Mouse (Mus musculus) right cerebral cortex, postnatal 10 days (tissue): ENCODE measurements around the gene Prok1.

Source experiments
- DNase-seq, 2 experiments: peaks; one replicate each; pipeline ENCODE4 v3.0.0; 2021; ENCODE audit warnings: low spot score in 2 of 2

Gene Prok1

DNA sequence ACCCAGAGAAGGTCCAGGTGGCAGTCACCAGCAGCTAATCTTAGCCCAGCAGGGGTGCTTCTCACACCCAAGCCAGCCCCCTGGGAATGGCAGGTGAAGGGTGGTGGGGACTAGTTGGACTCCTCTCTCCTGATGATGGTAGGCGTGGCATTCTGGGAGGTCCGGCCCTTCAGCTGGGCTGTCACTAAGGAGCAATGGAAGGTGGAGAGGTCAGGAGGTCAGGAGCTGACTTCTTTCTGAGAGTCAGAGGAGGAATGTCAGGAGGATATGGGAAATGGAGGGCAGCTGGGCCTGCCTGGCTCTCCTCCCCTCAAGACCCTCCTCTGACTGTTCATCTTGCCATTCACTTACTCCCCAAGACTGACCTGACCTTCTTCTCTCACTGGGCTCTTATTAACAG lies 1.5 kb downstream of the Prok1 start:
- DNase-seq: no peak

DNA sequence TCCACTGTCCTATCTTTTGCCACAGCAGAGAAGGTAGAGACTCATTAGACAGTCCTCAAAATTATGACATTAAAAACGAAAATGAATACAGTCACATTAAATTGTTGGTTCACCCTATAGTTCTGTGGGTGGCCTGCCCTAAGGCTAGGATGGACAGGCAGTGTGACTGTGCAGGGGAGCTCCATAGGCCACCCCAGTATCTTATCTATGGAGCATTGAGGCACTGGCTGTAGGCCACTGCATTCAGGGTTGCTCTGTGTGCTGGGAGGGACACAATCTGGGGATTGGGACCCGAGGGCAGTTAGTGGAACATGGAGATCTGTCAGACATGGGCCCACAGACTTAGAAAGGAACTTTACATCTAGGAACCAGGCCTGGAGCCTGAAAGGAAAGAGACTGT lies 5.6 kb downstream of the Prok1 start:
- no peak for DNase-seq

DNA sequence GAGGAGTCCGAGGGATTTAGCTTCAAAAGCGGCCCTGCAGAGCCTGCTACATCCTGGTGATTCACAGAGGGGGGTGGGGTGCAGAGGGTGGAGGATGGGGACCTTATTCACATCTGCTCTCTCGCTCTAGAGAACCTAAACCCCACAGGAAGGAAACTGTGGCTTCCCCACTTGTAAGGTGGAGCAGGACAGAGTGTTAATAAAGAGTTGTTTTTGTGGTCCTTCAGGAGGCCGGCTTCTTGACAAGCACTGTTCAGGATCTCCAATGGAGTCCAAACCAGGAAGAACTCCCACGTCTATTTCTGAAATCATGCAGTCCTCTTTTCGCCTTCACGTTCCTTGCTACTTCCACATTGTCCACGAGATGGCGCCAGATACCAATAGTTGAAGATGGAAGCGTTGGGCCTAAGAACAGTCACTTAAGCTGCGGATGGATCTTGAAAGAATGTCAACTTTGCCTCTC lies 6.1 kb downstream of the Prok1 start:
- DNase-seq: peak; percentile 86 to 93

DNA sequence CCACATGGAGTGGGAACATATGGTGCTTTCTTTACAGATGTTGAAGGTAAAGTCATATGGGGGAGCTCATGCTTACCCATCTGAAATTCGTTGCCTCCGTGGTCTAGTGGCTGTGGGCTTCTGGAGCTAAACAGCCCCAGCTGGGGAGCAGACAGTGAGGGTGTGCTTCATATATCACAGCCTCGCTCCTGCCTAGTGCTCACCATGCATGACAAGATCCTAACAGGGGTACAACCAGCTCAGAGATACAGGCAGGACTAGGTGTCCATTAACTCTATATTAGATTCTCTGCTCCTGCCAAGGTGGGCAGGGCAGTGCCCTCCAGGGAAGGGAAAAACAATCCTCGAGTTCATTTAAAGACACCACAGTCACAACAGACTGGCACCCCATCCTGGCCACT lies 8.3 kb downstream of the Prok1 start:
- DNase-seq: no peak

DNA sequence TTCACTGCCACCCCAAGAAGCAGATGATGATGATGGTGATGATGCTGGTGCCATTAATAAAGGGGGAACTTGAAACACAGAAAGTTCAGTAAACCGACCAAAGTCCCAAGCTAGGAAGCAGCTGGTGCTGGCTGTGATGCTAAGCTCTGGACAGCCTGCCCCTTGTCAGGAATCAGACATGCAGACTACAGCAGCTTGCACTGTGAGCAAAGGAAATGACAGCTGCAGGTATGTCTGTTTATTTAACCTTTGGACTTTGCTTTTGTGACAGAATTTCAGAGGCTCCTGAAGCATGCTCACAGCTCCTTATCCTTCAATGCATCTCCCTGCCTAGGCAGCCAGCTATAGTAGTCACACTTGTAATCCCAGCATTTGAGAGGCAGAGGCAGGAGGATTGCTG lies 9.0 kb downstream of the Prok1 start, which contains the start of gene A630076J17Rik:
Gene A630076J17Rik (plus strand): TSS at position 88 of the 400 bp plus-strand sequence.
- no peak for DNase-seq

DNA sequence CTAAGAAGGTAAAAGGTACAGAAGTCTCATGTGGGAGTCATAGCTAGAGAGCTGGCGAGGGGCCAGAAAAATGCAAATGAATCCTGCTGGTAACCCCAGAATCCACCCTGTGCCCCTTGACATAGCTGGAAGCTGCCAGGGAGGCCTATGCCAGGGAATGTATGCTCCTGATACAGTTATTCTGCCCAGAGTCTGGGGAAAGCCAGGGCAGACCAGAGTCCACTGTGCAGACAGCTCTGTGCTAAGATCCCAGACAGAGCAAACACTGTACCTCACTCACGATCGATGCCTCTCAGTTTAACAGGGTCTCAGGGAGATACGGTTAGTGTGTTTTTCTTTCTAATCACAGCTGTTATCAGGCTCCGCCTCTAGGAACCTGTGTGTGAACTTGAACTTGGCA lies 9.7 kb downstream of the Prok1 start:
- no peak for DNase-seq

DNA sequence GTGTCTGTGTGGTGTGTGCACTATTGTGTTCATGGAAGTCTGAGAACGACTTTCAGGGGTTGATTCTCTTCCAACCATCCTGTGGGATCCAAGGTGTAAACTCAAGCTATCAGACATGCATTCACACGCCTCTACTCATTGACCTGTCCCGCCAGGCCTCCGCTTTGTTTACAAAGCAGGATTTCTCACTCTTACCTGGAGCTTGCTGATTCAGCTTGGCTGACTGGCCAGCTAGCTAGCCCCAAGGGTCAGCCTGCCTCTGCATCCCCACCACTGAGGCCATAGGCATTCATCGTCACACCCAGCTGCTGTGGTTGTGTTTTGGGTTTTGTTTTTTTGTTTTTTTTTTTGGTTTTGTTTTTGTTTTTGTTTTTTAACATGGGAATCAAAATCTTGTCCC lies 10.3 kb downstream of the Prok1 start:
- DNase-seq: no peak

DNA sequence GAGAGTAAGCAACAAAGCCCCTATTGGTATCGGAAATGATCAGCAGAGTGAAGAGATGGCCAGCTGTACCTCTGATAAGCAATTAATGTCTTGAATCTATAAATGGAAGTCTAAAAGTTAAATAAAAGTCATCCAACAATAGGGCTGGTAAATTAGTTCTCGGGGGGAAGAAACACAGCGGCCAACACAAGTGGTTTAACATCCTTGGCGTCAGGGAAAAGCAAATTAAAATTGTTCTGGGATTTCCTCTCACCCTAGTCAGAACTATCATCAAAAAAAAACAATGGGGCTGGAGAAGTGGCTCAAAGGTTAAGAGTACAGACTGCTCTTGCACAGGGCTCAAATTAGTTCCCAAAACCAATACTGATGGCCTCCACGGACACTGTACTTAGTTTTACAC lies 13.7 kb downstream of the Prok1 start:
- no peak for DNase-seq

DNA sequence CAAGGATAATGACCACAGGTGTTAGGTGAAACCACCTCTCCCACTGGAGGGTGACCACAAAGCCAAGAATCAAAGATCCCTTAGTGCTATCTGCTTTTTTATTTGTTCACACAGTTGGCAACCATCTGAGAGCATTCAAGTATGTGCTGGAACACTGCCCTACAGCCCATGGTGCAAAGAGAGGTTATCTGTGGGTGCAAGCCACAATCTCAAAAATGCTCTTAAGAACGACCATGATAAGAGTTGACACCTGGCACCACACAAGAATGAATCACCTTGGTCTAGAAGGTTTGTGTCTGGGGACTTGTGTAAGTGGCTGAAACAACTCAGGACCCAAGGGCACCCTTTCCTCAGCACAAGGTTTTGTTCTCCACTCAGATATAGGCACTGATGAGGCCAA lies 16.3 kb downstream of the Prok1 start:
- no peak for DNase-seq

DNA sequence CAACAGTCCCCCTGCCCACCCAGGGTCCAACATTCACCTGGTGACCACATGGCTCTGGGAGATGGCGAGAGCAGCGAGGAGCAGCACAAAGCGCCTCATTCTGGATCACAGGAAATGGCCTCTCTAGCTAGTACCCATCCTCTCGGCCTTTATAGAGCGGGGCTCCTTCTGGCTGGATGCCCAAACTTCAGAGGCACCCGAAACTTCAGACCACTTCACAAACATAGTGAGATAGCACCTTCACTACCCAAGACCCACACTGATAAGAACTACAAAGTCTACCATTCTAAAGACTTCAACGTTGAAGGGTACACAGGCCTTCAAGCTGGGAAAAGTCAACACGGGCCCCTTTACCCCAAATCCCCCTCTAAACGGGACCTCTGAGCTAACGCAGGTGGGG lies 17.9 kb downstream of the Prok1 start, which contains the start of gene Cym:
Gene Cym (minus strand): TSS at position 125 of the 400 bp plus-strand sequence.
- DNase-seq: no peak

DNA sequence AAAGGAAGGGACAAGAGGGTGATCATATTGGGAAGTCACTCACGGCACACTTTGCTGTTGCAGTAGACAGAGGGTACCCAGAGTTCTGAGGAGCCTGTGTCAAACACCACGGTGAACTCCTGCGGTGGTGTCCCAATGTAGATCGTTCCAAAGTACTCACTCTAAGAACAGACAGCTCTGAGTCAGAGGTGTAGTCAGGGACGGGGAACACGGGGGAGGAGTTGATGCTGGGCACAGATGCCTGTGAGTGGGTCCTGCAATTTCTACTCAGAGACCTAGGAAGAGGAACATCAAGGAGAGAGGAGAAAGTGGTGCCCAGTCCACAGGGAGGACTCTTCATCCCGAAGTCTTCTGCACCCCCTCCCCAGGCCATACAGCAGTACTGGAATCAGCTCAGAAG lies 20.9 kb downstream of the Prok1 start:
- no peak for DNase-seq

DNA sequence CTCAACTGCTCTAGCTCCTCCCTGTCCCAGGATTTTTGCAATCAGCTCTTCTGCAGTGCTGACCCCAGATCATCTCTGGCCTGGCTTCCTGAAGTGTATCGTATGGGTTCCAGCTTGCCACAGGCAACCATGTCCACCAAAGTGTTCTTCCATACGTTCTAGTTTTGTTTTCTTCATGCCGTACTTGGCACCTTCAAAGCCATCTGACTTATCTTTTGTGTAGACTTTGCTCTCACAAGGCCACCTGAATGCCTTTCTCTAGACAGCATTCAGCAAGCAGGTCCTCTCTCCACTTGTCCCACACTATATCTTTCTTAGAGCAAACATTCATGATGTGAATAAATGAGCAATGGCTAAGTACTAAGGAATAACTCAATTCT lies 22.4 kb downstream of the Prok1 start:
- no peak for DNase-seq

DNA sequence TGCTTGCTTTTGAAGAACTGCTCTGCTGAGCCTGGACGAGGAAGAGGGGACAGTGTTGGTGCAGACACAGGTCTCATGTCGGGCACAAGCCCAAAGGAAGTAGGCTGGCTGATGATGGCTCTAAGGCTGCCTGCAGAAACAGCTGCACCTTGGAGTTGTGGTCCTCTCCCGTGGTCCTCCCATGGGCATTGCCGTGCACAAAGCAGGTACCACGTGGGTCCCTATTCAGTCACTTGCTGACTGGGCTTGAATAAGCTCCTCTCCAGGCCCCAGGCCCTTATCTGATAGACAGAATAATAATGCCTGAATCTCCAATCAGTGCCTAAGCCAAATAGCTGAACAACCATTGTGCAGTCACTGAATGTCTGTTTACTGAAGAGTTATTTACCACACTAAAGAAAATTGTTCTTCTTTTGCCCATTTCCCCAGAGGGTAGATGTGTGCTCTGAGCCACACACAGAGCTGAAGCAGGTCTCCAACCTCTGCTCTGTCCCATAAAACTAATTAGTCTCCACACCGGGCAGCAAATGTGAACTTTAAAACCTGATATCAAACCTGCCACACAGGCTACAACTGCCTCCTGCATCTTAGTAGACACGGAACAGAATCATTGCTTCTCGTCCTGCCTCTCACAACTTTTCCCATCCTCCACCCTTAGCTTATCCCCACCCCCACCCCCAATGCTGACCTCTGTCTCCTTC lies 23.0 kb downstream of the Prok1 start:
- no peak for DNase-seq

DNA sequence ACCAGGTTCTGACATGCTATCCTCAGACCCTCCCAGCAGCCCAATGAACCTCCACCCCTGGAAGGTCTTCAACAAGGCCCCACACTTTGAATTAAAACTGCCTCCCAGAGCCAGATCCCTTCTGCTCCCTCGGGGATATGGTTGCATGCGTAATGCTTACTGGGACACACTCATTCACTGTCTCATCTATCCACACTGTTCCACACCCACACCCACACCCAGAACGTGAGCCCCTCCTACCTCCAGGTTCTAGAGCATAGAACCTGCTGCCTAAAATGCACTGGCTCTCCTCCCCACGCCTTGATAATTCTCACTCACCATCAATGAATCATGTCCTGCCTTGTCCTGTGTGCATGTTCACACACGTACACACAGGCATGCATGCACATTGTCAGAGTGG lies 24.9 kb downstream of the Prok1 start:
- DNase-seq: no peak

DNA sequence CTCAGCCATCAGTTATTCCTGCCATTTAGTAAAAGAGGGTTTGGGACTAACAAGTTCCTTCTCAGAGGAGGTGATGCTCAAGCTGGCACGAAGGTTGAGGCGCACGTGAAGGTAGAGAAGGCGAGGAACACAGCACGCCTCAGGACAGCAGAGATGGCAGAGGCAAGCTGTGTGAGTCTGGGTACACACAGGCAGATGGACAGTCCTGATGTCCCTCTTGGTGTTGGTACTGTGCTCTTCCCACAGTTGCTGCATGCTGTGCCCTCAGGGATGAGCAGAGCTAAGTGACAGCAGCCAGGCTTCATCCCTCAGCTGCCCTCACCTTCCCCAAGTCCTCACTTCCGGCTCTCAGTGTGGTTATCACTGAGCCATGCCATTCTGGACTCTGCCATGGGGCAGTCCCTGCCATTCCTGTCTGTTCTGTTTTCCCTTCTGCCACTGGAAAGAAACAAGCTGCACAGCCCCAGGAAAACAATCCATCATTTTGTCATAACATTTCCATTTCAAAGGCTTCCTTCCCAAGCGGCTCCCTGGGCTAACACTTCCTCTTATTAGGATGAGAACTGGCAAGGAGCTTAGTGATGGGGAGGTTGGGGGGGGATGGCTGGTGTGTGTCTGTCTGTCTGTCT lies 31.8 kb downstream of the Prok1 start:
- no peak for DNase-seq

DNA sequence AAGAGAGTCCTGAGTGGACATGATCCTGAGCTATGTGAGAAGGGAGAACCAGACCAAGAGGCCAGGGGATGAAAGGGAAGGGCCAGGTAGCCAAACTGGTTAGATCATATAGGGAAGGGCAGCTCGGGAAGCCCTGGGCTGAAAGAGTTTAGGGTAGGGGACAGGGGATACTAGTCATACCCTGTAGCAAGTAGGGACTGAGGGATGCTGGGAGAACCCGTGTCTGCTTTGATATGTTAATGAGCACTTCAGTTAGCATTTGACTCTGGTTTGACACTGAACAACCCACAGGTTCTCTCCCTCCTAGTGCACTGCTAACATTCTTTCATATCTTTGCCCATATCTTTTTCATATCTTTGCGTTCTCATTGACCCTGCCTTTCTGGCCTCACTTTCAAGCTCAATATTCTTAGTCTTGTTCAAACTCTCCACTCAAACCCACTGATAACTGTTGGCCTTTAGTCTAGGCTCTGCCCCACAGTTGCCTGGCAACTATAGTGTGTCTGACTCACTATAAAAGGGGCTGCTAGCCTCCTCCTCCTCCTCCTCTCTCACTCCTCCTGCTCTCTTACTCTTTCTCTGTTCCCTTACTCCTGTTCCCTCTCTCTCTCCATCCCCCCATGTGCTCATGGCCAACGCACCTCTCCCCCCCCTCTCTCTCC lies 32.9 kb downstream of the Prok1 start:
- DNase-seq: no peak

DNA sequence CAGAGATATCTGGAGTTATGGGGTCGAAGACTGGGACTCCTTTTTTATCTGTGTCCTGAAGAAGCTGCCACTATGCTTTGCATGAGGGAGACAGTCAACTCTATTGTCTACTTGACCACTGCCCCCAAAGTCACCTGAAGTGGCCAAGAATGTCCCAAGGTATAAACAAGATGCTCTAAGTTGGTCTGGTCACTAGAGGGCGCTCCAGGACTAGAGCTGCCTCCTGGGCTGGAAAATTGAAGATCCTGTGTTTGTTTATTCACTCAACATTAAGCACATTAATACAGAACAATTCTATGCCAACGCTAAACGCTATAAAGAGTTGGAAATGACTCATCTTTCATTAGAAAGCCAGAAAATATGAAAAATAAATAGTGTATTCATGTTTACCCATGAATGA lies 33.5 kb downstream of the Prok1 start:
- peak; percentile 56 to 77 for DNase-seq

DNA sequence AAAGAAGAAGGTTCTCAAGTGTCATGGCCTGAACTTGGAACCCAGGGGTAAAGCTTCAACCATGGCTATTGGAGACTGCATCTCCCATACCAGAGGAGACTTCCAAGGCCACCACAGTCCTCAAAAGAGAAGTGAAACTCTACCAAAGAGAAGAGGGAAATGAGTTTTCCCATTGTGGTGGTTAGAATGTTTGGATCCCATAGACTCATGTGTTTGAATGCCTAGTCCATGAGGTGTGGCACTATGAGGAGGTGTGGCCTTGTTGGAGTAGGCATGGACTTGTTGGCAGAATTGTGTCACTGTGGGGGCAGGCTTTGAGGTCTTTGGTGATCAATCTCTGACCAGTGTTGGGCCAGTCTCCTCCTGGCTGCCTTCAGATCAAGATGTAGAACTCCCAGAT lies 34.3 kb downstream of the Prok1 start:
- DNase-seq: no peak

DNA sequence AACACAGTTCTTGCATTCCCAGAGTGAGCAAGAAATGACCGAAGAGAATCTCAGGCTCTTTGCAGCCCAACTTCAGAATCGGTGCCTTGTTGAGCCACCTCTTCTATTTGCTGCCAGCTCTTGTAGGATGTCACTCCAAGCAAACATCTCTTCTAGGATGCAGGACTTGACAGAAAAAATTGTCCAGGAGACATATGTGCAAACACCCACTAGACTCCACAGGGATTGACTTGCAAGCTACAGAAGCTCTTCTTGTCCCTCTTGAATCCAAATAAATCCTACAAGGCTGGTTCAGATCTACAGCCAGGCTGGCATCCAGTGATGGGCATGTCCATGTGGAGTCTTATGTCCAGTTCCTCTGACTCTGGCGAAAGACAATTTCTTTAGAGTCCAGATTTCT lies 35.1 kb downstream of the Prok1 start:
- no peak for DNase-seq

DNA sequence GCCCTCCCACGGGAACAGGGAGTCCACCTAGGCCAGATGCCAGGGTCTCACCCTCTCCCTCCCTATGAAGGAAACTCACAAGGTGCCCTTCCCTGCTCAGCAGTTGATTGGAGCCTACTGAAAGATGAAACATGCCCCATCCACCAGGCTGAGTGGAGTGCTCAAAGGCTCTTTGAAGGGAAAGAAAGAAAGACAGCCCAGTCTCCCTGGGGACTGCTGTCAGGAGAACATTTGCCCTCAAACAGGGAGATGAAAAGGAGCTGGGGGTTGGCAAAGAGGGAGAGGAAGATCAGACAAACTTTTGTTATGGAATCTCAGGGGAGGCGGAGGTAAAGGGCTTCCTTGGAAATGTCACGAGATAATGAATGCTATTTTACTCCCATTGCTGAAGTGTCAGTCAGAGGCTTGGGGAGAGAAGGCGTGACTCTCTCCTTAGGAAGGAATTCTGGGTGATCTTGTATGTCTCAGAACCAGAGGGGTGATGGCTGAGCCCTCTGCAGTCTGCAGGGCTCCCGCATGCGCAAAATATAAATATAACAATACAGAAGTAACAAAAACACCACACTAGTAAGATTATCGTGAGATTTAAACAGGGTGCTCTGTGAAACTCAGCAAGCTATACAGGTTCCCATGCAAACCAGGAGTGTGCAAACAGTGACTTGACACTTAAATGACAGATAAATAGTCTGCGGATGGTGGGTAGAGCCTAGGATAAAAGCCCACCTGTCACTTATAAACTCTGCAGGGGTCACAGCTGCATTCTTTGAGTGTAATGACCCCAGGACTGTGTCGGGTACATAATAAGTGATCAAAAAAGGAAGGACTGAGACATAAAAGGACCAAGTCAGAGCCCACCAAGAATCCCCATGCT lies 38.0 kb downstream of the Prok1 start:
- no peak for DNase-seq

DNA sequence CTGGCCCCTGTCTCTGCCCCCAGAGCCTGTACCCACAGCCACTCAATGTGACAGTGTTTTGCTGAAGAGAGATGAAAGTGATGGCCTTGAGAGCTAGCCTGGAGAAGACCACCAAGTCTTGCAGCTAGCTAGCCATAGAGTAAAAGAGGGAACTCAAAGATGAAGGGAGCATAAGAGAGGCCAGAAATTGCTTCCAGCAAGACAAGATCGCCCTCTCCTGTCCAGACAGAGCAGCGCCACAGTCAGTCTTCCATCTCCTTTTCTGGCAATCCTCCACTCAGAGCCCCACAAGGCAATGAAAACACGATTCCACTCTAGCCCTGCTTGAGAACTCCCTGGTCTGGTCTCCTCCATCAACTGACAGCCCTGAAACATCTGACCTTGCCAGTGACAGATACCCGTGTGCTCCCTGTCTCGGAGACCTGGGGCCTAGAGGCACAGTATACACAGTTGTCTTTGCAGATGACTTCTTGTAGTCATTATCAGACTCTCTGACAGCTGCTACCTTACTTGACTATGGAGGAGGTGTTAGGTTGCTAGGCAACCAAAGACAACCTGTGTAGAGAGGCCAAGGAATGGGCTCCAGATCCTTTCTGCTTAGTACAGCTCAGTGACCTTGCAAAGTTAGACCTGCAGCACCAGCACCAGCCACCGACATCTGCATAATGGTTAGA lies 51.1 kb downstream of the Prok1 start:
- DNase-seq: peak; percentile 81 to 86

DNA sequence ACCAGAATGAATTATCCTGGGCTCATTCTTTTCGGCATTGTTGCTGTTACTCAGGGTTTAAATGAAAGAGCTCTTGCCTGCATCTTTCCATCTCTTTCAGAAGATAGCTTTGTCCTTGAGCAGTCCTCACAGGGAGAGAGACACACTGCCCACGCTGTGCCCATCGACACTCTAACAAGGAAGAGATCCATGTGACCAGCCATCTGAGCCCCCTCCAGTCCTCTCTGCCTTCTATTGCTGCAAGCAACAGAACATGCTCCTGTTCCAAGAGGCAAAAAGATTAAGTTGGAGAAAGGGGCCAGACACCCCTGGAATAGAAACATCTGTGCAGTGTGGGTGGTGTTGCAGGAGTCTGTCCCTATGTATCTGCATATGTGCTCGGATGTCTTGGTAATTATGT lies 52.5 kb downstream of the Prok1 start:
- DNase-seq: no peak
